Mouse (Mus musculus): Measurements from ENCODE around the gene Jakmip3. TPM values are rescaled to one million over a fixed set of nuclear protein-coding genes. Genes with fewer than 3 reads are reported as not detected.

Gene Jakmip3
- total RNA-seq, 2 experiments from 2014 or later = 49.3 to 54.3 TPM

- peak; percentile 78 to 84 for DNase-seq
These were observed 127.7 kb downstream of the Jakmip3 start for GRCm38 (mm10) chr7:139068182-139068623.

GRCm38 (mm10) chr7:139074189-139074588 lies 133.7 kb downstream of the Jakmip3 start:
- DNase-seq = no peak

- no peak for DNase-seq
These were observed 134.7 kb downstream of the Jakmip3 start for GRCm38 (mm10) chr7:139075054-139075794.

- DNase-seq = no peak
These were observed 136.8 kb downstream of the Jakmip3 start for GRCm38 (mm10) chr7:139077283-139077682.

- DNase-seq = no peak
These were observed 137.7 kb downstream of the Jakmip3 start for GRCm38 (mm10) chr7:139078181-139078580.

GRCm38 (mm10) chr7:139079141-139079540 lies 138.6 kb downstream of the Jakmip3 start:
- DNase-seq = no peak

- DNase-seq = no peak
These were observed 140.2 kb downstream of the Jakmip3 start for GRCm38 (mm10) chr7:139080714-139081113.

GRCm38 (mm10) chr7:139081158-139081557 lies 140.6 kb downstream of the Jakmip3 start:
- no peak for DNase-seq

- no peak for DNase-seq
These were observed 141.8 kb downstream of the Jakmip3 start for GRCm38 (mm10) chr7:139082281-139082680.

- no peak for DNase-seq
These were observed 143.8 kb downstream of the Jakmip3 start for GRCm38 (mm10) chr7:139084316-139084715.

- DNase-seq = peak; percentile 85
These were observed 145.2 kb downstream of the Jakmip3 start, which contains the start of gene Dpysl4 for GRCm38 (mm10) chr7:139085629-139086194. Dpysl4 (plus strand) TSS chr7:139086001.

- no peak for DNase-seq
These were observed 145.9 kb downstream of the Jakmip3 start for GRCm38 (mm10) chr7:139086195-139087158.

- DNase-seq = no peak
These were observed 147.3 kb downstream of the Jakmip3 start for GRCm38 (mm10) chr7:139087801-139088200.

GRCm38 (mm10) chr7:139089892-139090874 lies 149.7 kb downstream of the Jakmip3 start:
- DNase-seq = peak in 1 of 2 experiments; percentile 59

- DNase-seq = no peak
These were observed 151.2 kb downstream of the Jakmip3 start for GRCm38 (mm10) chr7:139091681-139092080.

- DNase-seq = no peak
These were observed 152.1 kb downstream of the Jakmip3 start for GRCm38 (mm10) chr7:139092676-139093075.

- peak in 1 of 2 experiments; percentile 58 for DNase-seq
These were observed 152.6 kb downstream of the Jakmip3 start for GRCm38 (mm10) chr7:139093124-139093523.

GRCm38 (mm10) chr7:139093781-139094180 lies 153.3 kb downstream of the Jakmip3 start:
- DNase-seq = no peak

GRCm38 (mm10) chr7:139094761-139095160 lies 154.2 kb downstream of the Jakmip3 start:
- no peak for DNase-seq

GRCm38 (mm10) chr7:139095282-139095681 lies 154.8 kb downstream of the Jakmip3 start:
- no peak for DNase-seq

GRCm38 (mm10) chr7:139096399-139096798 lies 155.9 kb downstream of the Jakmip3 start:
- no peak for DNase-seq
